Mouse (Mus musculus) intestine, embryonic 14.5 days (tissue): ENCODE data around the gene Trim2. TPM values are rescaled to one million over a fixed set of nuclear protein-coding genes. Genes with fewer than 3 reads are reported as not detected.
A peak's percentile ranks its signal among the peaks of the same experiment; 100 is the strongest.

Source experiments
- ATAC-seq: fragments of 200-750 bp; cut with Nextera tagmentation; replicated peaks from 2 replicates; pipeline ENCODE4 v1.8.0; 2017; ENCODE audit warnings: low read depth, moderate number of reproducible peaks, moderate TSS enrichment, moderate library complexity; ENCODE audit not compliant: low FRiP score, low TSS enrichment
- DNase-seq: peaks from one replicate; pipeline ENCODE4 v3.0.0-alpha.2; 2018; ENCODE audit warnings: low spot score
- H3K27ac ChIP-seq: fragments of 300-500 bp; sonication (generic); 2 replicates; pipeline ENCODE4 v1.5.1; 2014; ENCODE audit warnings: low read depth, mild to moderate bottlenecking, control low read depth
- H3K27me3 ChIP-seq: fragments of 300-500 bp; sonication (generic); replicated peaks from 2 replicates; pipeline ENCODE4 v1.6.1; 2014; ENCODE audit warnings: low read length, control low read depth; ENCODE audit not compliant: control insufficient read depth, insufficient read depth
- H3K36me3 ChIP-seq: fragments of 300-500 bp; sonication (generic); 2 replicates; pipeline ENCODE4 v1.6.1; 2014; ENCODE audit warnings: low read length, control low read depth; ENCODE audit not compliant: control insufficient read depth, insufficient read depth
- H3K4me1 ChIP-seq: fragments of 300-500 bp; sonication (generic); replicated peaks from 2 replicates; pipeline ENCODE4 v1.6.1; 2014; ENCODE audit warnings: low read length, control low read depth, mixed read lengths; ENCODE audit not compliant: control insufficient read depth, insufficient read depth
- H3K4me2 ChIP-seq: fragments of 300-500 bp; sonication (generic); 2 replicates; pipeline ENCODE4 v1.6.1; 2014; ENCODE audit warnings: low read length
- H3K4me3 ChIP-seq: fragments of 300-500 bp; sonication (generic); 2 replicates; pipeline ENCODE4 v1.5.1; 2014; ENCODE audit warnings: low read depth, low read length, control low read depth, mixed read lengths
- H3K9ac ChIP-seq: fragments of 300-500 bp; sonication (generic); 2 replicates; pipeline ENCODE4 v1.6.1; 2014; ENCODE audit warnings: mild to moderate bottlenecking, low read length
- H3K9me3 ChIP-seq: fragments of 300-500 bp; sonication (generic); 2 replicates; pipeline ENCODE4 v1.6.1; 2016; ENCODE audit warnings: low read length, control low read depth; ENCODE audit not compliant: control insufficient read depth
- WGBS: fragments of 180-500 bp; shearing (Covaris S2); extraction: QIAGEN DNeasy Blood & Tissue Kit; methylation state at CpG from one replicate; pipeline ENCODE4 v1.1.7; 2014; 5-methylcytosine and 5-hydroxymethylcytosine counted together
- polyA plus RNA-seq: library from polyadenylated mRNA; unstranded; fragments of >200 nt; fragmentation: Nextera tagmentation; extraction: Ambion mirVana; gene quantifications from 2 replicates; pipeline ENCODE4 v1.2.1, GENCODE M21; 2014

The Trim2 gene
- polyA plus RNA-seq, 1 experiment from 2014 or later: 58.1 TPM

GRCm38 (mm10) chr3:84333400-84334349 lies 27.0 kb upstream of the Trim2 start:
- DNase-seq (peak; percentile 82), ATAC-seq (peak; percentile 77)
- Histone ChIP-seq H3K27me3 (no peaks in the 10 kb centered on the region), H3K4me3 (no peak overlapping the region), H3K36me3 (no peaks in the 10 kb centered on the region), H3K9me3 (no peaks in the 10 kb centered on the region), H3K9ac (no peak overlapping the region), H3K27ac (peak overlapping the region; percentile 85), H3K4me2 (0 out of 2 replicates have a peak overlapping the region, but pooled peaks have one; percentile 4), H3K4me1 (peaks cover 21% of the 10 kb centered on the region)
- WGBS: 33% methylated on average over 22 of the region's 22 CpGs

DNA sequence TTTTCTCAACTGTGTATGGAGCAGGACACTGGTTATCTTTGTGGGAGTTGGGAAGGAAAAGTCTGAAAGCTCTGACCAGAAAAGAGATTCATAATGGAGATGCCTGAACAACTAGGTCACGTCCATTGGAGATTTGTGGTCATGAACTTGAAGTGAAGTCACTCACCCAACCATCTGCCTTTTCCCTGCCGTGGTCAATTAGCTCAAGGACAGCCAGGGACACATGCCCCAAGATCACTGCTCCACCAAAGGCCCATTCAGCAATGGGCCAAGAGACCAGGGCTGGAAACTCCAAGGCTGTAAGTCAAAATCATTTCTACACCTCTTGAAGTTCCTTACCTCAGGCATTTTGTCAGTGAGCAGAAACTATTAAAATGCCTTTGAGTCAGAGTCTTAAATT lies 23.5 kb upstream of the Trim2 start:
- Histone ChIP-seq H3K27ac (no peak overlapping the region), H3K9me3 (no peaks in the 10 kb centered on the region), H3K27me3 (no peaks in the 10 kb centered on the region), H3K4me3 (no peak overlapping the region), H3K4me2 (no peak overlapping the region), H3K4me1 (peaks cover 21% of the 10 kb centered on the region), H3K36me3 (no peaks in the 10 kb centered on the region), H3K9ac (no peak overlapping the region)
- 76% methylated on average over 2 of the region's 2 CpGs for WGBS
- DNase-seq (no peak), ATAC-seq (no peak)

DNA sequence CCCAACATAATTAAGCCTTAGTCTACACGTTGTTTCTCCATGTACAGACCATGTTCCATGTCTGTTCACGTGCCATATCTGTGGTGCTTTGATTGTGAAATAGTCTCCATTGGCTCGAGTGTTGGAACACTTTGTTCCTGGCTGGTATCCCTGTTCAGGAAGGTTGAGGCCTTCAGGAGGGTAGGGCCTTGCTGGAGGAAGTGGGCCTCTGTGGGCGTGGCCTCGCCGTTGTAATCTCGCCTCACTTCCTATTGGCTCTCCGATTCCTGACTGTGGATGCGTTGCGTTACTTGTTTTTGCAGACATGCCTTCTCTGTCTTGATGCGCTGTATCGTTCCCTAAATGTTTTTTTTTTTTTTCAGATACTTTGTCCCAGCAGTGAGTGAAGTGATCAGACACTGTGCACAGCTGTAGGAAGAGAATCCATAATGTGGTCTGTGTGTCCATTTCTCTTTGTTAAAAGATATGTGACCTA lies 18.3 kb upstream of the Trim2 start:
- Histone ChIP-seq H3K27me3 (no peaks in the 10 kb centered on the region), H3K4me3 (no peak overlapping the region), H3K27ac (no peak overlapping the region), H3K36me3 (no peaks in the 10 kb centered on the region), H3K4me1 (peaks cover 9% of the 10 kb centered on the region), H3K9me3 (0 out of 2 replicates have a peak, but pooled peaks cover 6% of the 10 kb centered on the region), H3K4me2 (no peak overlapping the region), H3K9ac (no peak overlapping the region)
- DNase-seq (no peak), ATAC-seq (no peak)
- 85% methylated on average over 12 of the region's 12 CpGs for WGBS

DNA sequence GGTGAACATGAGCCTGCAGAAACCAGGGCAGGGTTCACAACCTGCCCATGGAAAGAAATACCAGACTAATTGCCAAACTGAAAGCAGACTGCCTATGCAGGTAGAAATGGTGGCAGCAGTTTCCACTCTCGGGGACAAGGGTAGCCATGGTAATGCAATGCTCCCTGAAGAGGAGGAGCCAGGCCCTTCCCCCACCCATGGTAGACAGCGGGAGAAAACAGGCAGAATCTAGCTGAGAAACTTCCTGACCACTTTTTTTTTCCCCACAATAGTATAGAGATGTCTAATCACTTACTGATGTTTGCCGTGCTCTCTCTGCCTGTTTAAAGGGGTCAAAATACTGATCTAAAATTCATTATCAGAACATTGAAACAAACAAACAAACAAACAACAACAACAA lies 17.8 kb upstream of the Trim2 start:
- no peak overlapping the region for H3K27ac ChIP-seq
- DNase-seq (no peak), ATAC-seq (0 out of 2 replicates have a peak, but pooled peaks have one; percentile 32)
- WGBS: 26% methylated on average over 3 of the region's 3 CpGs
- H3K4me3 ChIP-seq: no peak overlapping the region
- peak overlapping the region; percentile 5; the same call in 1 of the 2 replicates for H3K4me2 ChIP-seq
- H3K27me3 ChIP-seq: no peaks in the 10 kb centered on the region
- 0 out of 2 replicates have a peak, but pooled peaks cover 6% of the 10 kb centered on the region for H3K9me3 ChIP-seq
- H3K9ac ChIP-seq: no peak overlapping the region
- H3K4me1 ChIP-seq: peaks cover 9% of the 10 kb centered on the region
- no peaks in the 10 kb centered on the region for H3K36me3 ChIP-seq

- H3K4me1 ChIP-seq: peaks cover 9% of the 10 kb centered on the region
- 20% methylated on average over 6 of the region's 6 CpGs for WGBS
- no peaks in the 10 kb centered on the region for H3K27me3 ChIP-seq
- ATAC-seq (no peak), DNase-seq (no peak)
- H3K4me2 ChIP-seq: peak overlapping the region; percentile 5; the same call in 1 of the 2 replicates
- H3K4me3 ChIP-seq: no peak overlapping the region
- H3K9me3 ChIP-seq: 0 out of 2 replicates have a peak, but pooled peaks cover 6% of the 10 kb centered on the region
- no peak overlapping the region for H3K27ac ChIP-seq
- H3K36me3 ChIP-seq: no peaks in the 10 kb centered on the region
- no peak overlapping the region for H3K9ac ChIP-seq
Measured at GRCm38 (mm10) chr3:84324000-84324399, 17.3 kb upstream of the Trim2 start.

- ATAC-seq (no peak), DNase-seq (no peak)
- H3K27ac ChIP-seq: no peak overlapping the region
- 0 out of 2 replicates have a peak, but pooled peaks cover 6% of the 10 kb centered on the region for H3K9me3 ChIP-seq
- H3K4me1 ChIP-seq: peaks cover 14% of the 10 kb centered on the region
- H3K4me2 ChIP-seq: no peak overlapping the region
- no peaks in the 10 kb centered on the region for H3K36me3 ChIP-seq
- WGBS: 82% methylated on average over 3 of the region's 3 CpGs
- H3K9ac ChIP-seq: no peak overlapping the region
- H3K27me3 ChIP-seq: no peaks in the 10 kb centered on the region
- H3K4me3 ChIP-seq: no peak overlapping the region
Measured at GRCm38 (mm10) chr3:84319504-84319903, 12.8 kb upstream of the Trim2 start.

DNA sequence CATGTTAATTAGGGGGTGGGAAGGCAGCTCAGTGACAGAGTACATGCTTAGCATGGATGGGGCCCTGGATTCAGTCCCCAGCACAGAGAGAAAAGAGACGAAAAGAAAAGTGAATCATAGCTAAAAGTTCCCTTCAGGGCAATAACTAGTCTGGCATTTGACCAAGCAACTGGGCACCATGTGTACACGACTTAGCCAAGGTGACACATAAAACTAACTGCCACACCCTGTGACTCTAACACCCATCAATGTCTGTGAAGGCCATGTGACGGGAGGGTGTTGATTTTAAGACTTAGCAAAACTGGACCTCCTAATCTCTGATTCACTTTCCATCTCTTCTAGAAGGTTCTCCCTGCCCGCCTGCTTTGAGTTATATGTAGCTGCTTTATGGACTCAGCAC lies 12.2 kb upstream of the Trim2 start:
- ATAC-seq (no peak), DNase-seq (no peak)
- WGBS: 89% methylated on average over 4 of the region's 4 CpGs
- Histone ChIP-seq H3K27ac (no peak overlapping the region), H3K4me2 (no peak overlapping the region), H3K4me3 (no peak overlapping the region), H3K4me1 (peaks cover 8% of the 10 kb centered on the region), H3K9me3 (0 out of 2 replicates have a peak, but pooled peaks cover 6% of the 10 kb centered on the region), H3K9ac (no peak overlapping the region), H3K36me3 (no peaks in the 10 kb centered on the region), H3K27me3 (no peaks in the 10 kb centered on the region)

DNA sequence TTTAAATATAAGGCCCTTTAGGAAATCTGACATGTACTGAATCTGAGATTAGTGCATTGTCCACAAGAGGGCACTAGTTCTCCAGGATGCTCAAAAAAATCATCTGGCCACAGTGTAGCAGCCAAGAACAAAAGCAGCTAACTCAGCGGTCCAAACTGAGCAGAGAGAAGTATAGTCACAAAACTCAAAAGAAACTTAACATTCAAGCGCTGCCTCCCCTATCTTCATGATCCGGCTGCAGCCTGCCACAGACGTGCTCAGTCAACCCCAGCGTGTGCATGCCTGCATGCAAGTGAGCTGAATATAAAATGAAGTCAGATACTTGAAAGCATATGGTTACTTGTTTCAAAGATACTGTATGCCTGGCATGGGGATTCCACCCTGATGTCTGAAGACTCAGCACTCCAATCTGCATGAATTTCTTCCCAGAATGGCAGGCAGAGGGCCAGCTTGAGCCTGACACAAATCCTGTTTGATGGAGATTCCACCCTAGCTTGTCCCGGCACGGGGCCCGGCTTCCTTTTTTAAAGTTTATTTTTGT lies 8.0 kb upstream of the Trim2 start:
- WGBS: 24% methylated on average over 8 of the region's 8 CpGs
- Histone ChIP-seq H3K27me3 (no peaks in the 10 kb centered on the region), H3K4me2 (peak overlapping the region; percentile 16), H3K4me1 (peaks cover 7% of the 10 kb centered on the region), H3K36me3 (no peaks in the 10 kb centered on the region), H3K9ac (peak overlapping the region; percentile 0; the same call in 1 of the 2 replicates), H3K9me3 (no peaks in the 10 kb centered on the region), H3K27ac (peak overlapping the region; percentile 39), H3K4me3 (no peak overlapping the region)
- peak; percentile 71 for ATAC-seq
- DNase-seq: peak; percentile 73
